ENCODE assay signal across 8 mouse cellular contexts in genomic region chr2:131321192-131321591, GRCm38 (mm10). TPM values are rescaled to one million over a fixed set of nuclear protein-coding genes. Genes with fewer than 3 reads are reported as not detected.
DNase-seq lines count a peak whose midpoint lies in the region; ATAC-seq and TF ChIP-seq lines count a peak whose summit lies in the region.
"Not testable (repeated sequence)": the region's sequence is repeated elsewhere in the genome, so short reads cannot be mapped to it uniquely, and the experiment has no call there.

No protein-coding gene starts in this region.

- not testable (repeated sequence) for TF ChIP-seq POLR2A in spleen, adult 2 months (IDR thresholded peaks at IDR 0.05; ENCODE audit: low read depth, low read length)

- H3K27me3 ChIP-seq in limb, embryonic 15.5 days; spleen, adult 2 months (ENCODE audit: control insufficient read depth, insufficient read depth, low read length): not testable (repeated sequence)

- H3K4me3 ChIP-seq in limb, embryonic 15.5 days; spleen, adult 2 months (ENCODE audit: extremely low read depth, insufficient read depth, insufficient read length): not testable (repeated sequence)

- WGBS in limb, embryonic 15.5 days: 24% methylated on average over 3 of the region's 3 CpGs
- WGBS in spleen, adult 2 months: 1% methylated on average over 3 of the region's 3 CpGs

- peak; percentile 91 for DNase-seq in 3T3-L1 (ENCODE audit: low read depth, low spot score)
- peak; percentile 39 for DNase-seq in adrenal gland, adult 2 months
- peak; percentile 64 to 67 for DNase-seq in cerebellum, postnatal 25 days
- peak; percentile 97 for DNase-seq in heart, adult 11 months
- DNase-seq in kidney, adult 9 months: peak; percentile 62
- DNase-seq in spleen, adult 2 months (ENCODE audit: low read depth in 1 of 2, low spot score in 2 of 2): peak; percentile 8 to 15

- not testable (repeated sequence) for TF ChIP-seq CTCF in spleen, adult 2 months (IDR thresholded peaks at IDR 0.05; ENCODE audit: extremely low read depth, insufficient read depth, insufficient read length, insufficient replicate concordance)

- H3K9me3 ChIP-seq in limb, embryonic 15.5 days: not testable (repeated sequence)

- peak overlapping the region; percentile 54; the same call in 1 of the 2 replicates for H3K27ac ChIP-seq in limb, embryonic 15.5 days
- peak overlapping the region; percentile 64 for H3K27ac ChIP-seq in spleen, adult 2 months (ENCODE audit: insufficient read depth, low read length)

- ATAC-seq in limb, embryonic 15.5 days (ENCODE audit: insufficient number of reproducible peaks, low FRiP score, low TSS enrichment, low read depth): not testable (repeated sequence)
- peak; percentile 92 for ATAC-seq in megakaryocyte progenitor cell, adult 5-6 weeks (replicated peaks; ENCODE audit: poor library complexity)

- H3K4me2 ChIP-seq in limb, embryonic 15.5 days: not testable (repeated sequence)

- H3K36me3 ChIP-seq in limb, embryonic 15.5 days; spleen, adult 2 months (ENCODE audit: control insufficient read depth, insufficient read depth, low read length): not testable (repeated sequence)

- H3K9ac ChIP-seq in limb, embryonic 15.5 days: not testable (repeated sequence)

- H3K4me1 ChIP-seq in limb, embryonic 15.5 days; spleen, adult 2 months (ENCODE audit: control insufficient read depth, insufficient read depth, insufficient read length): not testable (repeated sequence)

RNA-seq across cellular contexts. Expression of gene Rnf24, which starts 31.5 kb away (rescaled TPM):
- total RNA-seq in adrenal gland, adult 2 months (2021): 10 to 100 TPM in 1 of 2 experiments, 1 to 10 TPM in 1; 8.6 to 13.0 TPM
- polyA plus RNA-seq in adrenal gland, adult 2 months (2012; rRNA removed): 2.4 and 2.5 TPM in 2 replicates
- polyA plus RNA-seq in limb, embryonic 15.5 days (2015; fragmentation: Nextera tagmentation; extraction: Ambion mirVana): 7.3 and 7.5 TPM in 2 replicates
- 4.4 and 4.5 TPM in 2 replicates for total RNA-seq in megakaryocyte progenitor cell, adult 5-6 weeks (2015)
- total RNA-seq in megakaryocyte progenitor cell, adult 5-6 weeks (2017): 1.8 and 1.9 TPM in 2 replicates
- polyA plus RNA-seq in spleen, adult 2 months (2012; rRNA removed): 0.94 and 1.2 TPM in 2 replicates

RNA-seq across cellular contexts. Expression of gene Pank2, which starts 58.9 kb away (rescaled TPM):
- 10 to 100 TPM; 51.7 to 55.2 TPM for total RNA-seq in adrenal gland, adult 2 months (2021)
- polyA plus RNA-seq in adrenal gland, adult 2 months (2012; rRNA removed): 9.8 and 10.7 TPM in 2 replicates
- 27.9 and 34.8 TPM in 2 replicates for polyA plus RNA-seq in limb, embryonic 15.5 days (2015; fragmentation: Nextera tagmentation; extraction: Ambion mirVana)
- total RNA-seq in megakaryocyte progenitor cell, adult 5-6 weeks (2015): 59.4 and 71.6 TPM in 2 replicates
- 46.3 and 61.7 TPM in 2 replicates for total RNA-seq in megakaryocyte progenitor cell, adult 5-6 weeks (2017)
- polyA plus RNA-seq in spleen, adult 2 months (2012; rRNA removed): 10.7 and 11.8 TPM in 2 replicates

Comparison
In these comparisons a context has a peak if more than half of its experiments do, and no peak if none do; other contexts are left out.
1. DNase-seq: peak in every context shown above with its lines; median percentile 97 in heart, adult 11 months; 91 in 3T3-L1; 66 in cerebellum, postnatal 25 days; 62 in kidney, adult 9 months; 39 in adrenal gland, adult 2 months; 12 in spleen, adult 2 months.